Mouse (Mus musculus): Measurements from ENCODE around the gene Cab39l. TPM values are rescaled to one million over a fixed set of nuclear protein-coding genes. Genes with fewer than 3 reads are reported as not detected.

Gene Cab39l
- polyA plus RNA-seq, 1 experiment = 36.6 TPM

DNA sequence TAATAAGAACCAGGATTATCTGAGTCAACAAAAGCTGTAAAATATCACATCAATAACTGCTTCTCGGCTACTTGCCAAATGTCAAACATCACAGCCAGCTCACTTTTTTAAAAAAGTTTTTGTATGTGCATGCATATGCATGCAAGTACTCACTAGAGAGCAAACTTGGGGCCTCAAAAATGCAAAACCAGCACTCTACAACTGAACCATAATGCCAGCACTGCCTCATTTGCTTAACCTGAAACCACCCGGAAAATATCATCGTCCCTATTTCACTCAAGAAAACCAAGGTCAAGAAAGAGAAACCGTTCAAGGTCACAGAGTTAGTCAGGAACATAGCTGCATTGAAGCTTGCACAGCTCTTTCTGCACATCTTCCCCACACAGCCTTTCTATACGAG lies 135.6 kb downstream of the Cab39l start:
- H3K27ac ChIP-seq (ENCODE audit: insufficient read depth, low read length) = no peak overlapping the region
- H3K9ac ChIP-seq (ENCODE audit: low read depth, poor library complexity, severe bottlenecking) = no peak overlapping the region
- H3K4me3 ChIP-seq (ENCODE audit: low read depth, low read length) = no peak overlapping the region
- no peaks in the 10 kb centered on the region for H3K9me3 ChIP-seq (replicated peaks; ENCODE audit: control insufficient read depth, insufficient read depth, low read length, poor library complexity, severe bottlenecking)
- H3K36me3 ChIP-seq (ENCODE audit: control insufficient read depth, insufficient read depth, low read length, poor library complexity, severe bottlenecking) = peaks cover 6% of the 10 kb centered on the region
- no peaks in the 10 kb centered on the region for H3K27me3 ChIP-seq (ENCODE audit: control insufficient read depth, insufficient read depth, low read length, poor library complexity, severe bottlenecking)
- H3K4me1 ChIP-seq (ENCODE audit: control insufficient read depth, insufficient read depth, low read length) = no peaks in the 10 kb centered on the region
- TF ChIP-seq POLR2A (IDR thresholded peaks at IDR 0.05; ENCODE audit: insufficient read depth, low read length) (no peak), CTCF (IDR thresholded peaks at IDR 0.05; ENCODE audit: low read depth, low read length) (no peak), EP300 (IDR thresholded peaks at IDR 0.05; ENCODE audit: insufficient read depth, low read depth, low read length) (no peak)

- Histone ChIP-seq H3K9ac (ENCODE audit: low read depth, poor library complexity, severe bottlenecking) (no peak overlapping the region), H3K4me1 (ENCODE audit: control insufficient read depth, insufficient read depth, low read length) (no peaks in the 10 kb centered on the region), H3K36me3 (ENCODE audit: control insufficient read depth, insufficient read depth, low read length, poor library complexity, severe bottlenecking) (peaks cover 19% of the 10 kb centered on the region), H3K27me3 (ENCODE audit: control insufficient read depth, insufficient read depth, low read length, poor library complexity, severe bottlenecking) (no peaks in the 10 kb centered on the region), H3K4me3 (ENCODE audit: low read depth, low read length) (no peak overlapping the region), H3K27ac (ENCODE audit: insufficient read depth, low read length) (no peak overlapping the region), H3K9me3 (replicated peaks; ENCODE audit: control insufficient read depth, insufficient read depth, low read length, poor library complexity, severe bottlenecking) (no peaks in the 10 kb centered on the region)
- TF ChIP-seq EP300 (IDR thresholded peaks at IDR 0.05; ENCODE audit: insufficient read depth, low read depth, low read length) (no peak), CTCF (IDR thresholded peaks at IDR 0.05; ENCODE audit: low read depth, low read length) (no peak), POLR2A (IDR thresholded peaks at IDR 0.05; ENCODE audit: insufficient read depth, low read length) (no peak)
Measured at GRCm38 (mm10) chr14:59590614-59591013, 149.8 kb downstream of the Cab39l start.

- Histone ChIP-seq H3K4me3 (ENCODE audit: low read depth, low read length) (no peak overlapping the region), H3K9me3 (replicated peaks; ENCODE audit: control insufficient read depth, insufficient read depth, low read length, poor library complexity, severe bottlenecking) (no peaks in the 10 kb centered on the region), H3K4me1 (ENCODE audit: control insufficient read depth, insufficient read depth, low read length) (no peaks in the 10 kb centered on the region), H3K27ac (ENCODE audit: insufficient read depth, low read length) (no peak overlapping the region), H3K9ac (ENCODE audit: low read depth, poor library complexity, severe bottlenecking) (no peak overlapping the region), H3K36me3 (ENCODE audit: control insufficient read depth, insufficient read depth, low read length, poor library complexity, severe bottlenecking) (peaks cover 12% of the 10 kb centered on the region), H3K27me3 (ENCODE audit: control insufficient read depth, insufficient read depth, low read length, poor library complexity, severe bottlenecking) (no peaks in the 10 kb centered on the region)
- TF ChIP-seq POLR2A (IDR thresholded peaks at IDR 0.05; ENCODE audit: insufficient read depth, low read length) (no peak), EP300 (IDR thresholded peaks at IDR 0.05; ENCODE audit: insufficient read depth, low read depth, low read length) (no peak), CTCF (IDR thresholded peaks at IDR 0.05; ENCODE audit: low read depth, low read length) (no peak)
Measured at GRCm38 (mm10) chr14:59591901-59592300, 151.1 kb downstream of the Cab39l start.

- Histone ChIP-seq H3K36me3 (ENCODE audit: control insufficient read depth, insufficient read depth, low read length, poor library complexity, severe bottlenecking) (peaks cover 12% of the 10 kb centered on the region), H3K27ac (ENCODE audit: insufficient read depth, low read length) (no peak overlapping the region), H3K4me1 (ENCODE audit: control insufficient read depth, insufficient read depth, low read length) (no peaks in the 10 kb centered on the region), H3K9ac (ENCODE audit: low read depth, poor library complexity, severe bottlenecking) (no peak overlapping the region), H3K4me3 (ENCODE audit: low read depth, low read length) (no peak overlapping the region), H3K9me3 (replicated peaks; ENCODE audit: control insufficient read depth, insufficient read depth, low read length, poor library complexity, severe bottlenecking) (no peaks in the 10 kb centered on the region), H3K27me3 (ENCODE audit: control insufficient read depth, insufficient read depth, low read length, poor library complexity, severe bottlenecking) (no peaks in the 10 kb centered on the region)
- TF ChIP-seq EP300 (IDR thresholded peaks at IDR 0.05; ENCODE audit: insufficient read depth, low read depth, low read length) = no peak
- no peak for TF ChIP-seq CTCF (IDR thresholded peaks at IDR 0.05; ENCODE audit: low read depth, low read length)
- TF ChIP-seq POLR2A (IDR thresholded peaks at IDR 0.05; ENCODE audit: insufficient read depth, low read length) = no peak
Measured at GRCm38 (mm10) chr14:59592593-59592992, 151.8 kb downstream of the Cab39l start.

GRCm38 (mm10) chr14:59594988-59595387 lies 154.2 kb downstream of the Cab39l start:
- TF ChIP-seq CTCF (IDR thresholded peaks at IDR 0.05; ENCODE audit: low read depth, low read length) (no peak), EP300 (IDR thresholded peaks at IDR 0.05; ENCODE audit: insufficient read depth, low read depth, low read length) (no peak), POLR2A (IDR thresholded peaks at IDR 0.05; ENCODE audit: insufficient read depth, low read length) (no peak)
- Histone ChIP-seq H3K4me3 (ENCODE audit: low read depth, low read length) (no peak overlapping the region), H3K9me3 (replicated peaks; ENCODE audit: control insufficient read depth, insufficient read depth, low read length, poor library complexity, severe bottlenecking) (no peaks in the 10 kb centered on the region), H3K27me3 (ENCODE audit: control insufficient read depth, insufficient read depth, low read length, poor library complexity, severe bottlenecking) (no peaks in the 10 kb centered on the region), H3K27ac (ENCODE audit: insufficient read depth, low read length) (no peak overlapping the region), H3K36me3 (ENCODE audit: control insufficient read depth, insufficient read depth, low read length, poor library complexity, severe bottlenecking) (peaks cover 5% of the 10 kb centered on the region), H3K9ac (ENCODE audit: low read depth, poor library complexity, severe bottlenecking) (no peak overlapping the region), H3K4me1 (ENCODE audit: control insufficient read depth, insufficient read depth, low read length) (no peaks in the 10 kb centered on the region)

GRCm38 (mm10) chr14:59597398-59598259 lies 156.9 kb downstream of the Cab39l start, which contains the start of gene Cdadc1:
Cdadc1 (minus strand) TSS chr14:59597959.
- no peak within 1 kb of the TSS for H3K27ac ChIP-seq (ENCODE audit: insufficient read depth, low read length)

More at GRCm38 (mm10) chr14:59597398-59598259, 156.9 kb downstream of the Cab39l start, which contains the start of gene Cdadc1:
- H3K36me3 ChIP-seq (ENCODE audit: control insufficient read depth, insufficient read depth, low read length, poor library complexity, severe bottlenecking) = peaks cover 3% of the 10 kb centered on the region; the same call in 1 of the 2 replicates
- H3K4me1 ChIP-seq (ENCODE audit: control insufficient read depth, insufficient read depth, low read length) = no peaks in the 10 kb centered on the region
- peak within 1 kb of the TSS; percentile 96 for H3K4me3 ChIP-seq (ENCODE audit: low read depth, low read length)
- H3K9me3 ChIP-seq (replicated peaks; ENCODE audit: control insufficient read depth, insufficient read depth, low read length, poor library complexity, severe bottlenecking) = no peaks in the 10 kb centered on the region
- H3K27me3 ChIP-seq (ENCODE audit: control insufficient read depth, insufficient read depth, low read length, poor library complexity, severe bottlenecking) = no peaks in the 10 kb centered on the region
- TF ChIP-seq EP300 (IDR thresholded peaks at IDR 0.05; ENCODE audit: insufficient read depth, low read depth, low read length) = no peak
- peak; percentile 65 for TF ChIP-seq POLR2A (IDR thresholded peaks at IDR 0.05; ENCODE audit: insufficient read depth, low read length)
- peak within 1 kb of the TSS; percentile 37 for H3K9ac ChIP-seq (ENCODE audit: low read depth, poor library complexity, severe bottlenecking)

Data from ES-Bruce4 (cell line).